Mouse (Mus musculus) gastrocnemius, adult 18-20 months (tissue): ENCODE measurements around the gene Coa7. TPM values are rescaled to one million over a fixed set of nuclear protein-coding genes. Genes with fewer than 3 reads are reported as not detected.
A peak's percentile ranks its signal among the peaks of the same experiment; 100 is the strongest.

ENCODE experiments used
- DNase-seq: peaks from one replicate; pipeline ENCODE4 v3.0.0; 2021; ENCODE audit warnings: low spot score
- long read RNA-seq, 2 experiments: library from polyadenylated mRNA; stranded (forward); transcript quantifications; one replicate each; pipeline ENCODE4 v2.0.0; 2021
- total RNA-seq, 2 experiments: library from RNA; stranded (reverse); gene quantifications; 2 replicates each; pipeline ENCODE4 v1.2.3; 2021

Coa7 gene
- total RNA-seq = 10 to 100 TPM; 29.9 to 35.5 TPM
- long read RNA-seq, experiment 1, transcript Coa7-202 (3 exons, 3,714 nt) = major isoform, 28 of 34 reads
- long read RNA-seq, experiment 1, partial matches to known transcripts = 0 of 34 reads
- long read RNA-seq, experiment 1, other reads (novel, unspliced or antisense) = 3 of 34 reads
- long read RNA-seq, experiment 2, transcript Coa7-202 (3 exons, 3,714 nt) = major isoform, 27 of 32 reads
- long read RNA-seq, experiment 2, partial matches to known transcripts = 0 of 32 reads
- long read RNA-seq, experiment 2, other reads (novel, unspliced or antisense) = 3 of 32 reads

- DNase-seq = peak; percentile 97
Measured at GRCm38 (mm10) chr4:108327730-108328484, at the start of gene Coa7. Gene Coa7 (plus strand): TSS chr4:108328140.

GRCm38 (mm10) chr4:108300266-108300665, 27.7 kb upstream of the Coa7 start:
- no peak for DNase-seq

GRCm38 (mm10) chr4:108300670-108301373, 27.1 kb upstream of the Coa7 start, which contains the start of gene Zyg11b:
Gene Zyg11b (minus strand): TSS chr4:108301096.
- DNase-seq = peak; percentile 83

GRCm38 (mm10) chr4:108302296-108302890, 25.5 kb upstream of the Coa7 start:
- no peak for DNase-seq

GRCm38 (mm10) chr4:108310706-108311105, 17.2 kb upstream of the Coa7 start:
- no peak for DNase-seq

- DNase-seq = no peak
Measured at GRCm38 (mm10) chr4:108314041-108314440, 13.9 kb upstream of the Coa7 start.

GRCm38 (mm10) chr4:108317656-108318605, 10.0 kb upstream of the Coa7 start:
- no peak for DNase-seq

GRCm38 (mm10) chr4:108318649-108319615, 9.0 kb upstream of the Coa7 start:
- DNase-seq = no peak

- no peak for DNase-seq
Measured at GRCm38 (mm10) chr4:108319747-108320146, 8.2 kb upstream of the Coa7 start.

- no peak for DNase-seq
Measured at GRCm38 (mm10) chr4:108320627-108321380, 7.1 kb upstream of the Coa7 start.

- no peak for DNase-seq
Measured at GRCm38 (mm10) chr4:108323588-108323987, 4.4 kb upstream of the Coa7 start.

GRCm38 (mm10) chr4:108327071-108327579, 815 bp upstream of the Coa7 start:
- peak; percentile 42 for DNase-seq

GRCm38 (mm10) chr4:108329840-108330239, 1.9 kb downstream of the Coa7 start:
- DNase-seq = no peak

GRCm38 (mm10) chr4:108332041-108332440, 4.1 kb downstream of the Coa7 start:
- DNase-seq = no peak

GRCm38 (mm10) chr4:108335413-108335812, 7.5 kb downstream of the Coa7 start:
- no peak for DNase-seq

- DNase-seq = no peak
Measured at GRCm38 (mm10) chr4:108336765-108337164, 8.8 kb downstream of the Coa7 start.

GRCm38 (mm10) chr4:108337817-108338216, 9.9 kb downstream of the Coa7 start:
- no peak for DNase-seq

GRCm38 (mm10) chr4:108338321-108338733, 10.4 kb downstream of the Coa7 start:
- DNase-seq = no peak
